Mouse (Mus musculus): ENCODE results near the gene Rxra.

The Rxra gene

GRCm38 (mm10) chr2:27807684-27808083, 131.4 kb downstream of the Rxra start:
- DNase-seq (ENCODE audit: low read depth, low spot score) = no peak

GRCm38 (mm10) chr2:27809897-27810296, 133.7 kb downstream of the Rxra start:
- DNase-seq (ENCODE audit: low read depth, low spot score) = no peak

All from retina, postnatal 7 days (tissue).